Mouse (Mus musculus) embryonic fibroblast, embryonic 13.5 days (primary cell): ENCODE measurements at regions not wholly inside any gene's neighbourhood (a gene's known extent, or its start where the extent isn't known, plus 50 kb on each side); places are given as distances from the start of the nearest gene placed in this dataset.

Experiments
- H3K27ac ChIP-seq: 2 replicates; pipeline ENCODE4 v1.5.1; 2012; ENCODE audit warnings: low read length, control low read depth, inconsistent platforms; ENCODE audit not compliant: insufficient read depth
- H3K4me1 ChIP-seq: 2 replicates; pipeline ENCODE4 v1.6.1; 2011; ENCODE audit warnings: low read length; ENCODE audit not compliant: control insufficient read depth, insufficient read depth
- H3K4me3 ChIP-seq: 2 replicates; pipeline ENCODE4 v1.5.1; 2011; ENCODE audit warnings: mild to moderate bottlenecking, control low read depth, low read length; ENCODE audit not compliant: insufficient read depth
- CTCF ChIP-seq: IDR thresholded peaks from 2 replicates; pipeline ENCODE4 v1.5.1; 2011; ENCODE audit warnings: mild to moderate bottlenecking, control low read depth, low read length, moderate library complexity, borderline replicate concordance; ENCODE audit not compliant: insufficient read depth
- POLR2A ChIP-seq: IDR thresholded peaks from 2 replicates; pipeline ENCODE4 v1.6.1; 2011; ENCODE audit warnings: low read depth, mild to moderate bottlenecking, control low read depth, low read length, moderate library complexity

DNA sequence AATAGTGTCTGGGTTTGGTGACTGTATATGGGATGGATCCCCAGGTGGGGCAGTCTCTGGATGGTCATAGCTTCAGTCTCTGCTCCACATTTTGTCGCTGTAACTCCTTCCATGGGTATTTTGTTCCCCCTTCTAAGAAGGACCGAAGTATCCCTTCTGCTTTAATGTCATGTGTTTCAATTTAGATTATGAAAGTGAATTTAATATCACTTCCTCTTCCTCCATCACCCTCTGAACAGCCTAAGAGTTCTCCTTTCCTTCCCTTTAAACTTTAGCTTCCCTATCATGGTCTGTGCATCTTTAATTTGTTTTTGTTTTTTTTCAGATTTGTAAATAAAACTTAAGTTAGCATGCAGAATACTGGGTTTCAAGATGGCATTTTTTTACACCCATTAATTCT is 211.0 kb upstream of the Phyhipl start:
- no peak for TF ChIP-seq CTCF
- no peak for TF ChIP-seq POLR2A
- Histone ChIP-seq H3K4me3 (no peak overlapping the region), H3K27ac (no peak overlapping the region), H3K4me1 (no peaks in the 10 kb centered on the region)

DNA sequence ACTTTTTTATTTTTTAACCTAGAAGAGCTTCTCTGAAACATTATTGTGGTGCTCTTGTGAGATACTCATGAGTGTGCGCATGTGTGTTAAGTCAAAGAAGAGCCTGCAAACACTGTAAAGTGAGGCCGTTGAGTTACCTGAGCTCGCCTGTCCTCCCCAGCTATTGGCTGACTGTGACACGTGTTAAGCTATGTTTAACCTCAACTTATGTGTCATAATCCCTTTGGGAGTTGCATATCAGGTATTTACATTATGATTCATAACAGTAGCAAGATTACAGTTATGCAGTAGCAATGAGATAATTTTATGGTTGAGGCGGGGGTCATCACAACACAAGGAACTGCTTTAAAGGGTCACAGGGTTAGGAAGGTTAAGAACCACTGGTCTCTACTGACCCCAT is 208.9 kb upstream of the Phyhipl start:
- H3K4me3 ChIP-seq: no peak overlapping the region
- TF ChIP-seq POLR2A (no peak), CTCF (no peak)
- no peak overlapping the region for H3K27ac ChIP-seq
- H3K4me1 ChIP-seq: no peaks in the 10 kb centered on the region

DNA sequence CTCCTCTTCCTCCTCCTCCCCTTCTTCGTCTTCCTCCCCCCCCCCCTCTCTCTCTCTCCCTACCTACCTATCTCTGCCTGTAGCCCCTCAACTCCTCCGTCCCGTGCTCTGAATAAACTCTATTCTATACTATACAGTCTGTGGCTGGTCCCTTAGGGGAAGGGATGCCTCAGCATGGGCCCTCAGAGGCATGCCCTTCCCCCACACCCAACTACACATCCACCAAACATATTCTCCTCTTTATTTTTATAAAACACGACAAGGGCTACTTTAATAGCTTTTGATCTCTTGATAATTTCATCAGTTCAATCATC is 206.2 kb upstream of the Phyhipl start:
- no peak overlapping the region for H3K4me3 ChIP-seq
- H3K4me1 ChIP-seq: no peaks in the 10 kb centered on the region
- no peak for TF ChIP-seq CTCF
- TF ChIP-seq POLR2A: no peak
- no peak overlapping the region for H3K27ac ChIP-seq

DNA sequence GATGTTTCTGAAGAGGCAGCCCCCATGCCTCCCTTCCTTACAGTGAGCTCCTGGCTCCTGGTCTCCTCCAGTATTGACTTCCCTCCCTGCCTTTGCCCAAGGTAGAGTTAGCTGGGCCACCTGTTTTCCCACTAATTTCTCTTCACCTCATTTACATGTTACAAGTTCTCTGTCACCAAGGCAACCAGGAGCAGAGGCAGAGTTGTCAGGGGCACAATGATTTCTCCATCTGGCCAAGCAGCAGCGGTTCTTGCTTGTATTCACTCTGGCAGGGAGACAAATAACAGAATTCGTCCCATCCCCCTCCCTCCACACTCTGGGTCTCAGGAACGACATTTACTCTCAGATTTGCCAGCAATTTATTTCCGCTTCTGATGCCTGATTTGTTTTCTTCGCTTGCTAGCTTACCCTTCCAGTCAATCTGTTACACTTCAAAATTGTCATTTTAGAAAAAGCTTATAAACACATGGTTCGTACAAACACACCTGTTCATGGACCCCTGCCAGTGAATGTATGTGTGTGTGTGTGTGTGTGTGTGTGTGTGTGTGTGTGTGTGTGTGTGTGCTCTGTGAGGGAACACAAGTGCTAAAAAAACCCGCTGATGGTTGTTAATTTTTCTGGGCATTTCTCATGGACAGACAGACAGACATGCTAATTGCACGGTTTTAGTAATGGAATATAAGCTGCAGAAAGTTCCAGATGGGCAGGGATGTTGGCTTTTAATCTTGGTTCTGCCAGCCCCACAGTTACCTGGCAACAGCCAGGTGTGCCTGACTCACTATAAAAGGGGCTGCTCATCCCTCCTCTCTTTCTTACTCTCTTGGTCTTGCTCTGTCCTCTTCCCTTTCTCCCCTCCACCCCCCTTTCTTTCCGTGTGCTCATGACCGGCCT is 205.6 kb upstream of the Phyhipl start:
- Histone ChIP-seq H3K27ac (no peak overlapping the region), H3K4me1 (0 out of 2 replicates have a peak, but pooled peaks cover 2% of the 10 kb centered on the region), H3K4me3 (no peak overlapping the region)
- no peak for TF ChIP-seq POLR2A
- TF ChIP-seq CTCF: no peak

DNA sequence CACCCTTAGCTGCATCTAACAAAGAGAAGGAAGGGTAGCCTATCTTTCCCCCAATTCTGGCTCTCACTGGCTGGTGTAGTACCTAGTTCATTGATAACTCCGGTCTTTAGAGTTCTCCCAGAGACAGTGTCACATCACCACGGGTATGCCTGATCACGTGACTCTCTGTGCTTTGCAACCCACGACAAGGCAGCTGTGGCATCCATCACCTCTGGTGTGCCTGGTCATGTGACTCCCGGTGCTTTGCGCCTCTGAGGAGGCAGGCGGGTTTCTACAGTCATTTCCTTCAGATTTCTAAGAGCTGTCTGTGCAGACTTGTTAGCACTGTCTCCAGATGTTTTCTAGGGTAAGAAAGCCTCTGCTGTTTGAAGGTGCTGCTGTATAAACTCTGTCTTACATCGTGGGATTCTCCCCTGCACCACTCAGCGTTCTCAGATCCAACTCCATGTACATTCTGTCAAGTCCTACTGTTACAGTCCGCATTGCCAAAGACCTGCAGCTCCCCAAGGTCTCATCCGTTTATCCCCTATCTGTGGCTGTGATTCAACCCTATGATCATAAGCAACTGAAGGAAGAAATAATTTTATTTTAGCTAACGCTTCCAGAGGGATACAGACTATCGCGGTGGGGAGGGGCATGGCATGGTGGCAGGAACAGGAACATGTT is 201.5 kb upstream of the Phyhipl start:
- Histone ChIP-seq H3K4me3 (no peak overlapping the region), H3K27ac (no peak overlapping the region), H3K4me1 (0 out of 2 replicates have a peak, but pooled peaks cover 4% of the 10 kb centered on the region)
- TF ChIP-seq CTCF: no peak
- no peak for TF ChIP-seq POLR2A

DNA sequence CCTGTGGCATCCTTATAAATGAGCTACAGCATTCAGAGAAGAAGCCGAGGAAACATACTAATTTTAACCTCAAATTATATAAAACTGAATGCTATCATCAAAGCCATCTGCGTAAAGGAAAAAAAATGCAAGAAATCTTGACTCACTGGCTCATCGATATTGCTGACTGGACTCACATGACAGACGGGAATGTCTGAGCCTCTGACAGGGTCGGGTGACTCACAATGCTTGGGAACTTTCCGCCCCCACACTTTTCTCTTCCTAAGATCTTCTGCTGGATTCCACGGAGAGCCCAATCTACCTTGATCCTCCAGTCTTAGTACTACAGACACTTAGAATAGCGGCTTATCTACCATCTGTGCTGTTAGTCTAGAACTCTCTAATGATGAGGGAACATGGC is 200.2 kb upstream of the Phyhipl start:
- Histone ChIP-seq H3K4me1 (0 out of 2 replicates have a peak, but pooled peaks cover 4% of the 10 kb centered on the region), H3K4me3 (no peak overlapping the region), H3K27ac (peak overlapping the region; percentile 85)
- TF ChIP-seq CTCF (no peak), POLR2A (no peak)

DNA sequence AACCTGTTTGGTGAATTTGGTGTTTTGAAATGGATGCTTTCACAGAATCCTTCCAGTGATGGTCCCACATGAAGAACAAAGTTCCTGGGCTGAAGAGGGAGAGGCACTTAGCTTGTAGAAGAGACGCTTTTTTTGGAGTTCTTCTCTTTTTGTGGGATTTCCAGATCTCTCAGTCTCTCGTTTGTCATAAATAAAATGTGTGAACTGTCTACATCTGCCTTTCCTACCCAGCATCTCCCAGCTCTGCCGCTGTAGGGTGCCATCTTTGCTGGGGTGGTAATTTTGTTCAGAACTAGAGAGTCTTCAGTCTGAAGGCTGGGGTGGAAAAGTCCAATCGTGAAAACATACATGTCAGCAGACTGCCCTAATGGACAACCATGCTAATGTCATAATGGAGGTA is 197.8 kb upstream of the Phyhipl start:
- H3K4me1 ChIP-seq: 0 out of 2 replicates have a peak, but pooled peaks cover 4% of the 10 kb centered on the region
- H3K27ac ChIP-seq: no peak overlapping the region
- H3K4me3 ChIP-seq: no peak overlapping the region
- no peak for TF ChIP-seq POLR2A
- TF ChIP-seq CTCF: no peak

DNA sequence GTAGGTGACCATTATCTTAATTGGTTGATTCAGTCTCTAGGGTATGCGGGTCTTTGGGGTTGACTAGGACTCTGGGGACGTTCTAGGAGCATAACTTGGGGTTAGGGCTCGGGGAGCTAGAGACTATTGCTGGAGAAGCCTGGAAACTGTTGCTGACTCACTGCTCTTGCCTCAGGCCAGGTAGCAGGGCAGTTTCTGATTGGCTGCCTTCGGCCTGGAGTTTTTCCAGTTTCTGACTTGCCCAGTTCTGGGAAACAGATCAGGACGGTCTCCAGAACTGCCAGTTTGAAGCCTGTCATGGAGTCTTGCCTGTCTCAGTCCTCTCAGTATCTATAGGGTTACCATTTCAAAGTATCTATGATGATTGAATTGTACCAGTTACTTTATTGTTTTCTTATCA is 192.4 kb upstream of the Phyhipl start:
- H3K4me1 ChIP-seq: no peaks in the 10 kb centered on the region
- peak overlapping the region; percentile 81 for H3K27ac ChIP-seq
- TF ChIP-seq CTCF (no peak), POLR2A (no peak)
- no peak overlapping the region for H3K4me3 ChIP-seq

DNA sequence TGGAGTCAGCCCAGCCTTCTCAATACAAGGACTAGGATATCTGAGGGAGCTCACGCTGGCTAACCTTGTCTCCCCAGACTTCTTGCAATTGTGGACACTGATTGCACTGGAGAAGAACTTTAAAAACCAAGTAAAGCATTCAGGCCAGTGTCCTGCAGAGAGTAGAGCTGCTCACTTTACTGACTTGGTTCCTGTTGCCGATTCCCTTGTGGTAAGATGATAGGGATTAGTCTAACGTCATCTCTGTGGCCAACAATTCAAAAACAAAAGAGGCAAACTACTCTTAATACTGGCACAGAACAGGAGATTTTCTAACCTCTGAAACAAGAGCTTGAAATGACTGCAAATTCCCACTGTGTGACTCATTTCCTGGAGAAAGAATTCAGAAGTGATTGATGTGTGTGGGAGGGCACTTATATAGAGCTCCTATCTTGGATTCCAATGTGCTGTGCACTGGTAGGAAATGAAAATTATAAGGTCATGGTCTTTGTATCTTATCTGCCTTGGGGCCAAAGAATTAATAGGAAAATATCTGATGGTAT is 191.6 kb upstream of the Phyhipl start:
- TF ChIP-seq POLR2A: no peak
- no peak for TF ChIP-seq CTCF
- H3K4me3 ChIP-seq: no peak overlapping the region
- H3K27ac ChIP-seq: peak overlapping the region; percentile 85
- H3K4me1 ChIP-seq: no peaks in the 10 kb centered on the region
